Mouse (Mus musculus) MEL (cell line): Measurements from ENCODE around the gene Ociad1. TPM values are rescaled to one million over a fixed set of nuclear protein-coding genes. Genes with fewer than 3 reads are reported as not detected.

Experiments
- DNase-seq: peaks from one replicate; pipeline ENCODE4 v3.0.0; 2011; ENCODE audit warnings: low read depth, low spot score
- H3K27ac ChIP-seq: 2 replicates; pipeline ENCODE4 v1.5.1; 2012; ENCODE audit warnings: low read depth, mild to moderate bottlenecking, control low read depth, low read length, moderate library complexity; ENCODE audit not compliant: control insufficient read depth
- H3K27me3 ChIP-seq, 2 experiments: fragments of 150-350 bp in 1 of 2; sonication (generic) in 1 of 2; 2 replicates each; pipeline ENCODE4 v1.6.1; 2012; ENCODE audit warnings: low read length in 2 of 2, mild to moderate bottlenecking in 2 of 2, improper control_type of control experiment in 1 of 2, moderate library complexity in 1 of 2; ENCODE audit not compliant: insufficient read depth in 2 of 2, control insufficient read depth in 1 of 2
- H3K36me3 ChIP-seq, 2 experiments: 2 replicates each; pipeline ENCODE4 v1.6.1; 2012 to 2014; ENCODE audit warnings: low read length in 2 of 2, improper control_type of control experiment in 1 of 2, inconsistent platforms in 1 of 2, mild to moderate bottlenecking in 1 of 2; ENCODE audit not compliant: insufficient read depth in 2 of 2, control insufficient read depth in 1 of 2
- H3K4me1 ChIP-seq, 2 experiments: fragments of 150-350 bp in 1 of 2; sonication (generic) in 1 of 2; 2 replicates each; pipeline ENCODE4 v1.6.1; 2012; ENCODE audit warnings: low read length in 2 of 2, improper control_type of control experiment in 1 of 2, mild to moderate bottlenecking in 1 of 2; ENCODE audit not compliant: insufficient read depth in 2 of 2, control insufficient read depth in 1 of 2
- H3K4me3 ChIP-seq, 2 experiments: fragments of 150-350 bp in 1 of 2; sonication (generic) in 1 of 2; 2 replicates each; pipeline ENCODE4 v1.5.1; 2012; ENCODE audit warnings: low read depth in 2 of 2, low read length in 2 of 2, mild to moderate bottlenecking in 2 of 2, moderate library complexity in 2 of 2, control low read depth in 1 of 2, improper control_type of control experiment in 1 of 2; ENCODE audit not compliant: control insufficient read depth in 1 of 2, insufficient read depth in 1 of 2
- H3K79me2 ChIP-seq: 2 replicates; pipeline ENCODE4 v1.6.1; 2012; ENCODE audit warnings: mild to moderate bottlenecking, low read length, moderate library complexity; ENCODE audit not compliant: control insufficient read depth, poor library complexity, insufficient read depth
- H3K9ac ChIP-seq: 2 replicates; pipeline ENCODE4 v1.6.1; 2012; ENCODE audit warnings: low read depth, mild to moderate bottlenecking, control low read depth, low read length, moderate library complexity; ENCODE audit not compliant: control insufficient read depth, poor library complexity, severe bottlenecking
- H3K9me3 ChIP-seq: fragments of 150-350 bp; sonication (generic); replicated peaks from 2 replicates; pipeline ENCODE4 v1.6.1; 2012; ENCODE audit warnings: mild to moderate bottlenecking, low read length, improper control_type of control experiment, moderate library complexity; ENCODE audit not compliant: insufficient read depth
- ELF1 ChIP-seq: IDR thresholded peaks from 2 replicates; pipeline ENCODE4 v1.6.1; 2014; ENCODE audit warnings: low read depth, mild to moderate bottlenecking, inconsistent platforms, low read length, improper control_type of control experiment, moderate library complexity
- EP300 ChIP-seq, 2 experiments: IDR thresholded peaks; 2 replicates each; pipeline ENCODE4 v1.6.1; 2011; ENCODE audit warnings: improper control_type of control experiment in 2 of 2, low read length in 2 of 2, low read depth in 1 of 2, mild to moderate bottlenecking in 1 of 2
- ETS1 ChIP-seq: IDR thresholded peaks from 2 replicates; pipeline ENCODE4 v1.6.1; 2012; ENCODE audit warnings: low read depth, mild to moderate bottlenecking, inconsistent platforms, low read length, improper control_type of control experiment, moderate library complexity
- MAFK ChIP-seq: IDR thresholded peaks from 2 replicates; pipeline ENCODE4 v1.6.1; 2011; ENCODE audit warnings: low read depth, mild to moderate bottlenecking, low read length, improper control_type of control experiment, borderline replicate concordance
- MXI1 ChIP-seq: IDR thresholded peaks from 2 replicates; pipeline ENCODE4 v1.6.1; 2011; ENCODE audit warnings: mild to moderate bottlenecking, low read depth, low read length, improper control_type of control experiment
- MYB ChIP-seq: IDR thresholded peaks from 2 replicates; pipeline ENCODE4 v1.6.1; 2011; ENCODE audit warnings: mild to moderate bottlenecking, low read depth, low read length, improper control_type of control experiment
- RCOR1 ChIP-seq: IDR thresholded peaks from 2 replicates; pipeline ENCODE4 v1.6.1; 2012; ENCODE audit warnings: low read depth, mild to moderate bottlenecking, inconsistent platforms, low read length, improper control_type of control experiment
- SIN3A ChIP-seq: IDR thresholded peaks from 2 replicates; pipeline ENCODE4 v1.6.1; 2012; ENCODE audit warnings: low read length, improper control_type of control experiment, inconsistent platforms
- UBTF ChIP-seq: IDR thresholded peaks from 2 replicates; pipeline ENCODE4 v1.6.1; 2012; ENCODE audit warnings: low read depth, mild to moderate bottlenecking, inconsistent platforms, low read length, improper control_type of control experiment, moderate library complexity, borderline replicate concordance; ENCODE audit not compliant: insufficient read depth
- polyA plus RNA-seq, 2 experiments: library from polyadenylated mRNA; stranded (reverse) in 1 of 2; unstranded in 1 of 2; fragments of >175 nt in 1 of 2; fragments of >200 nt in 1 of 2; gene quantifications; 2 replicates each; pipeline versions ENCODE4 v1.2.1 to v1.2.4; 2012; ENCODE audit warnings: low replicate concordance in 2 of 2, low read depth in 1 of 2; ENCODE audit not compliant: insufficient read length in 2 of 2, insufficient read depth in 1 of 2, missing spikeins in 1 of 2
- total RNA-seq: library from RNA; depleted of rRNA; stranded (reverse); fragments of 300-350 nt; gene quantifications from 2 replicates; pipeline ENCODE4 v1.2.3, GENCODE M21; 2012; rRNA removed

Gene Ociad1
- total and polyA plus RNA-seq, 3 experiments: 110 to 221 TPM; not detected in 1

DNA sequence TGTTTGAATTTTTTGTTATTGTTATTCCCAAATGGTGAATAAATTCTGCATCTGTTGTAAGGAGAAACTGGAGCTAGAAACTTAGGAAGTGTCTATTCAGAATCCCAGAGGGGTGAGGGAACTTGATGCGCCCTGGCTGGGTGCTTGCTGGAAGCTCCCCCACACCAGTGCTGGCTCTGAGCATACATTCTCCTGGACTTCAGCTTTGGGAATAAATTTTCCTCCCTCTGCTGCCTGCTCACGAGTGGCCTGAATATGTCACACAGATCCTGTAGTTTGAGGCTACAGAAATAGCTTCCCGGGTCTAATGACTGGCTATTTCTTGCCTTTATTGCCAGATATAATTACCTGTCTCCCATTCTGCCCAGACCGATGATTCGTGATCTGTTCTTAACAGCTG, 70.2 kb downstream of the Ociad1 start:
- H3K4me1 ChIP-seq: peaks cover 6 to 23% of the 10 kb centered on the region in 2 experiments; a peak in 3 of 4 replicates
- DNase-seq: no peak
- H3K27ac ChIP-seq: no peak overlapping the region
- peaks cover 0 to 14% of the 10 kb centered on the region in 2 experiments; a peak in 2 of 4 replicates for H3K36me3 ChIP-seq
- H3K79me2 ChIP-seq: no peaks in the 10 kb centered on the region
- no peak overlapping the region for H3K9ac ChIP-seq
- no peak for TF ChIP-seq ETS1
- TF ChIP-seq EP300 (IDR thresholded peaks at IDR 0.05; ENCODE audit: low read depth in 1 of 2, low read length in 2 of 2): no peak
- TF ChIP-seq UBTF: no peak
- no peak for TF ChIP-seq MYB
- no peak for TF ChIP-seq SIN3A
- no peak for TF ChIP-seq RCOR1
- no peak for TF ChIP-seq MAFK
- TF ChIP-seq ELF1: no peak
- no peak for TF ChIP-seq MXI1
- H3K4me3 ChIP-seq: no peak overlapping the region
- no peaks in the 10 kb centered on the region for H3K9me3 ChIP-seq
- no peaks in the 10 kb centered on the region for H3K27me3 ChIP-seq

Other genes with a start within 250 kb of the Ociad1 start
- 18.8 and 21.5 TPM in 2 replicates for gene Fryl, start 36.2 kb upstream of the Ociad1 start, total RNA-seq
- 100 to 1,000 TPM in 1 of 2 experiments, 10 to 100 TPM in 1; 39.7 to 188 TPM for gene Fryl, start 36.2 kb upstream of the Ociad1 start, polyA plus RNA-seq
- gene Ociad2, start 48.2 kb downstream of the Ociad1 start, total RNA-seq: 2.7 and 3.9 TPM in 2 replicates
- 10 to 100 TPM in 1 of 2 experiments, not detected in 1; 11.0 TPM for gene Ociad2, start 48.2 kb downstream of the Ociad1 start, polyA plus RNA-seq
- gene Cwh43, start 113.3 kb downstream of the Ociad1 start, total RNA-seq: not detected in 2 replicates
- gene Cwh43, start 113.3 kb downstream of the Ociad1 start, polyA plus RNA-seq: not detected
- 7.6 and 9.2 TPM in 2 replicates for gene Dcun1d4, start 188.2 kb downstream of the Ociad1 start, total RNA-seq
- gene Dcun1d4, start 188.2 kb downstream of the Ociad1 start, polyA plus RNA-seq: 10 to 100 TPM in 1 of 2 experiments, not detected in 1; 10.0 TPM